Mouse (Mus musculus): ENCODE results near the gene Itgb6. TPM values are rescaled to one million over a fixed set of nuclear protein-coding genes. Genes with fewer than 3 reads are reported as not detected.

Itgb6 gene
- polyA plus RNA-seq, 1 experiment = not detected

DNA sequence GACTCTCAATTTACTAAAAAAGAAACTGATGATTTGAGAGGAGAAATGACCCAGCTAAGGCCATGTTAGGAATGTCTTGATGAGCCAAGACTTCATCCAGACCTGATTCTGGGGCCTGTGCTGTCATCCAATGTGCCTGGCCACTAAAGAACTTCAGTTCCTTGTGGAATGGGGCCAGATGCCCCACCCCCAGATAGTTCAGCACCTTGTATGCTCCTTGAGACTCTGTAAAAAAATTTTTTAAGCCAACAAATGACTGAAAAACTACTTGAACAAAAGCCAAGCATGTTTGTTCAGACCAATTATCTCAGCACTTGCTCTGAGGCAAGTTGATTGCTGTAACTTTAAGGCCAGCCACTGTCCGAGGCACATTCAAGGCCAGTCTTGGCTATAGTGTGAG, 59.4 kb downstream of the Itgb6 start:
- no peak overlapping the region for H3K27ac ChIP-seq (ENCODE audit: insufficient read depth, low read length)
- H3K4me1 ChIP-seq (ENCODE audit: control insufficient read depth, insufficient read depth, insufficient read length) = no peaks in the 10 kb centered on the region
- no peaks in the 10 kb centered on the region for H3K27me3 ChIP-seq (ENCODE audit: control insufficient read depth, insufficient read depth, low read length)
- no peak overlapping the region for H3K4me3 ChIP-seq (ENCODE audit: extremely low read depth, insufficient read depth, insufficient read length)
- whole genome bisulfite sequencing = 85% methylated on average over 1 of the region's 1 CpGs
- TF ChIP-seq CTCF (IDR thresholded peaks at IDR 0.05; ENCODE audit: extremely low read depth, insufficient read depth, insufficient read length, insufficient replicate concordance) (no peak), POLR2A (IDR thresholded peaks at IDR 0.05; ENCODE audit: low read depth, low read length) (no peak)
- no peaks in the 10 kb centered on the region for H3K36me3 ChIP-seq (ENCODE audit: control insufficient read depth, insufficient read depth, low read length)
- no peak for DNase-seq (ENCODE audit: low read depth in 1 of 2, low spot score in 2 of 2)

DNA sequence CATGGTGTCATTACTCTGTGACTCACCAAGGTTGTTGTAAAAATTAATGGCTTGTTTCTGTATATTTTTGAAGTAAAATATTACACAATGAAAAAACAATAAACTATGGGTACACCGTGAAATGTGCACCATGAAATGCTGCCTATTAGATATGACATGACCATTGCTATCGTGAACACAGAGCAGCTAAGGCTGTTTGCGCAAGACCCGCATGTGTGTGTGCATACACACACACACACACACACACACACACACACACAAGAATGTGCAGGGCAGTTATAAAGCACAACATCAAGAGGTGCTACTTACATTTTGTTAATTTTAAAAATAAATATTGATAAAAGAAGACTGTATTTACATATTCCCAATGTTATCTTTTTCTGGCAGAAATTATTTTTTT, 62.5 kb downstream of the Itgb6 start:
- H3K36me3 ChIP-seq (ENCODE audit: control insufficient read depth, insufficient read depth, low read length) = no peaks in the 10 kb centered on the region
- no peaks in the 10 kb centered on the region for H3K27me3 ChIP-seq (ENCODE audit: control insufficient read depth, insufficient read depth, low read length)
- H3K4me3 ChIP-seq (ENCODE audit: extremely low read depth, insufficient read depth, insufficient read length) = no peak overlapping the region
- TF ChIP-seq POLR2A (IDR thresholded peaks at IDR 0.05; ENCODE audit: low read depth, low read length) (no peak), CTCF (IDR thresholded peaks at IDR 0.05; ENCODE audit: extremely low read depth, insufficient read depth, insufficient read length, insufficient replicate concordance) (no peak)
- 92% methylated on average over 4 of the region's 4 CpGs for WGBS
- H3K4me1 ChIP-seq (ENCODE audit: control insufficient read depth, insufficient read depth, insufficient read length) = no peaks in the 10 kb centered on the region
- no peak overlapping the region for H3K27ac ChIP-seq (ENCODE audit: insufficient read depth, low read length)
- no peak for DNase-seq (ENCODE audit: low read depth in 1 of 2, low spot score in 2 of 2)

DNA sequence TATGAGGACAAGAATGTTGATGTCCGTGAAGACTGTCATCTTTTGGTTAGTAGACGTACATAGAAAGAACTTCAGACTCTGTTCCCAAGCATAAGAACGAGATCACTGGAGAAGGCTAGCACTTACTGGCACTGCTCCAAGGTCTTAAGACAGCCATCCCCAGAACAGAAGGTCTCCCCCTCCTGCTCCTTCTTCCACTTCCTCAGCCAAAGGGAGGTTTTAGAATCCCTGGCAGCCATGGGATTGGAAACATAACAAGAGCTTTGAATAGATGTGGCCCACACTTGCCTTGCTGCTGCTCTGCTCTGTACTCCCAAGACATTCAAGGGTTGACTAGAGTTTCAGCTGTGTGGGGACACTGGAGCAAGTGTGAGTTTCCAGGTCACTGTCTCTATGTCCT, 63.5 kb downstream of the Itgb6 start:
- 87% methylated on average over 3 of the region's 3 CpGs for WGBS
- no peak for DNase-seq (ENCODE audit: low read depth in 1 of 2, low spot score in 2 of 2)
- no peak overlapping the region for H3K4me3 ChIP-seq (ENCODE audit: extremely low read depth, insufficient read depth, insufficient read length)
- TF ChIP-seq CTCF (IDR thresholded peaks at IDR 0.05; ENCODE audit: extremely low read depth, insufficient read depth, insufficient read length, insufficient replicate concordance) (no peak), POLR2A (IDR thresholded peaks at IDR 0.05; ENCODE audit: low read depth, low read length) (no peak)
- H3K27ac ChIP-seq (ENCODE audit: insufficient read depth, low read length) = no peak overlapping the region
- H3K4me1 ChIP-seq (ENCODE audit: control insufficient read depth, insufficient read depth, insufficient read length) = no peaks in the 10 kb centered on the region
- no peaks in the 10 kb centered on the region for H3K27me3 ChIP-seq (ENCODE audit: control insufficient read depth, insufficient read depth, low read length)
- no peaks in the 10 kb centered on the region for H3K36me3 ChIP-seq (ENCODE audit: control insufficient read depth, insufficient read depth, low read length)

DNA sequence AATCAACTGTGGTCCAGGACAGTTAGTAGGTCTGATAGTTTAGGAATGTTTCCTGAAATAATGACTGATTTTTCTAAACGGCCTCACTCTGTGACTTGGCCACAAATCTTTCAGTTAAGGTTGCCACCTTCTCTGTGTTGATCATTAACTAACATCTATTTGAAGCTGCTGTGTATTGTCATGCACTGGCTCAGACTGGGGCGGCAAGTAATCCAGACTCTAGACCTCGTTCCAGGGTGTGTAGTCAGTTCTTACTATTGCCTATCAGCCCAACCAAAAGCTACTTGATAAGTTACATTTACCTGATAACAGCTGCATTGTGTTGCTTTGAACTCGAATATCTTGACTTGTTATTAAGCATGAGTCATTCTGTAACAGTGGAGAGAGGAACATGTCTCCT, 67.6 kb downstream of the Itgb6 start:
- no peaks in the 10 kb centered on the region for H3K36me3 ChIP-seq (ENCODE audit: control insufficient read depth, insufficient read depth, low read length)
- no peak overlapping the region for H3K27ac ChIP-seq (ENCODE audit: insufficient read depth, low read length)
- no peaks in the 10 kb centered on the region for H3K27me3 ChIP-seq (ENCODE audit: control insufficient read depth, insufficient read depth, low read length)
- WGBS = 80% methylated on average over 4 of the region's 4 CpGs
- no peak for DNase-seq (ENCODE audit: low read depth in 1 of 2, low spot score in 2 of 2)
- TF ChIP-seq CTCF (IDR thresholded peaks at IDR 0.05; ENCODE audit: extremely low read depth, insufficient read depth, insufficient read length, insufficient replicate concordance) (no peak), POLR2A (IDR thresholded peaks at IDR 0.05; ENCODE audit: low read depth, low read length) (no peak)
- no peak overlapping the region for H3K4me3 ChIP-seq (ENCODE audit: extremely low read depth, insufficient read depth, insufficient read length)
- no peaks in the 10 kb centered on the region for H3K4me1 ChIP-seq (ENCODE audit: control insufficient read depth, insufficient read depth, insufficient read length)

DNA sequence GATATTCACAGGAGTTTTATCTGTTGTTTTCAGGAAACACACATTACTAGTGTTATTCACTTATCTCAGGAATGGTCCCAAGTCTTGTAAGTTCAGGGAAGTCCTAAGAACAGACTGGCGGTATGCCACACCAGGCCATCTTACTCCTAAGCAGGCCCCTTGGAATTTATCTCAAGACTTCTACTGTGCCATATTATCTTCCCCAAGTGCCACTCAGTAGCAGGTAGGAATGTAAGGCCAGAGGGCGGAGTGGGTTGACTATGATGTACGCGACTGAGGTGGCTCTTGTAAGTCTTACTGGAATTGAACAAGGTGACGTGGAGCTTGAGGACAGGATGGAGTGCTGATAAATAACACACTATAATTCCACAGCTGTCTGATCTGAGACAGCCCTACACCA, 72.3 kb downstream of the Itgb6 start:
- 93% methylated on average over 5 of the region's 5 CpGs for WGBS
- DNase-seq (ENCODE audit: low read depth in 1 of 2, low spot score in 2 of 2) = no peak
- TF ChIP-seq CTCF (IDR thresholded peaks at IDR 0.05; ENCODE audit: extremely low read depth, insufficient read depth, insufficient read length, insufficient replicate concordance) = no peak
- no peak for TF ChIP-seq POLR2A (IDR thresholded peaks at IDR 0.05; ENCODE audit: low read depth, low read length)
- no peaks in the 10 kb centered on the region for H3K36me3 ChIP-seq (ENCODE audit: control insufficient read depth, insufficient read depth, low read length)
- H3K4me3 ChIP-seq (ENCODE audit: extremely low read depth, insufficient read depth, insufficient read length) = no peak overlapping the region
- no peak overlapping the region for H3K27ac ChIP-seq (ENCODE audit: insufficient read depth, low read length)
- no peaks in the 10 kb centered on the region for H3K27me3 ChIP-seq (ENCODE audit: control insufficient read depth, insufficient read depth, low read length)
- H3K4me1 ChIP-seq (ENCODE audit: control insufficient read depth, insufficient read depth, insufficient read length) = no peaks in the 10 kb centered on the region

DNA sequence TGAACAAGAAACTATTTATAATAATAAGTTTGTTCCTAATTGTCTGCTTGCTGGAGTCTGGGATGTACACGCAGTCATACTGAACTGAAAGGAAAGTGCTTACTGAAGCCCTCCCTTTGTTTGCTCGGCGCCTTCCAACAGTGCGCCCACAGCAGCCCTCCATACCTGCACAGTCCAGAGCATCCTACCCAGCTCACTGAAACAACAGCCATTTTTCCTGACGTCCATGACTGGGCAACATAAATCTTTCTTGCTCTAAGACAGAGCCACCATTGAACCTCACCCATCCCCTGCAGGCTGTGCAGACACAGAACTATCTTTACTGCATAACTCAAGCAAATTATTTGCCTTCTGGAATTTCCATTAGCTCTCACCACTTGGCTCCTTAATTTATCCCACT, 74.8 kb downstream of the Itgb6 start:
- DNase-seq (ENCODE audit: low read depth in 1 of 2, low spot score in 2 of 2) = no peak
- no peaks in the 10 kb centered on the region for H3K4me1 ChIP-seq (ENCODE audit: control insufficient read depth, insufficient read depth, insufficient read length)
- TF ChIP-seq CTCF (IDR thresholded peaks at IDR 0.05; ENCODE audit: extremely low read depth, insufficient read depth, insufficient read length, insufficient replicate concordance) = no peak
- no peak for TF ChIP-seq POLR2A (IDR thresholded peaks at IDR 0.05; ENCODE audit: low read depth, low read length)
- 86% methylated on average over 5 of the region's 5 CpGs for WGBS
- no peak overlapping the region for H3K4me3 ChIP-seq (ENCODE audit: extremely low read depth, insufficient read depth, insufficient read length)
- H3K27ac ChIP-seq (ENCODE audit: insufficient read depth, low read length) = no peak overlapping the region
- H3K36me3 ChIP-seq (ENCODE audit: control insufficient read depth, insufficient read depth, low read length) = no peaks in the 10 kb centered on the region
- no peaks in the 10 kb centered on the region for H3K27me3 ChIP-seq (ENCODE audit: control insufficient read depth, insufficient read depth, low read length)

DNA sequence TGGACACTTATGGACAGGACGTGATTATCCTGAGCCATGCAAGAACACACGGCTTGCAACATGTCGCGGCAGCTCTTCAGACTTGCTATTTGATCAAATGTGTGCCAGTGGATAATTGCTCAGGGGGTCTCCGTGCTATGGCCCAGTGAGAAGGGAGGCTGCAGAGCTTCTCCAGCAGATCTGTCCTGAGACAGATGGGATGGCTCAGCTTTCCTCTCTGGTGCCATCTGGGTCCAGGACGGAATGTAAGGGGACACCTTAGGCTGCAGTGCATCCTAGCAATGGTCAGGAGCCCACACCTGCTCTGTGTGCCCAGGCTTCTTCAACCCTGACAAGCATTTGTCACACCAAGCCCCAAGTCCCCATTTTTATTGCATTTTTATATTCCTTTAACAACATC, 75.9 kb downstream of the Itgb6 start:
- TF ChIP-seq POLR2A (IDR thresholded peaks at IDR 0.05; ENCODE audit: low read depth, low read length) = no peak
- WGBS = 94% methylated on average over 6 of the region's 6 CpGs
- H3K27me3 ChIP-seq (ENCODE audit: control insufficient read depth, insufficient read depth, low read length) = no peaks in the 10 kb centered on the region

More for the DNA sequence above, 75.9 kb downstream of the Itgb6 start:
- Histone ChIP-seq H3K4me1 (ENCODE audit: control insufficient read depth, insufficient read depth, insufficient read length) (no peaks in the 10 kb centered on the region), H3K27ac (ENCODE audit: insufficient read depth, low read length) (no peak overlapping the region), H3K4me3 (ENCODE audit: extremely low read depth, insufficient read depth, insufficient read length) (no peak overlapping the region), H3K36me3 (ENCODE audit: control insufficient read depth, insufficient read depth, low read length) (no peaks in the 10 kb centered on the region)
- no peak for DNase-seq (ENCODE audit: low read depth in 1 of 2, low spot score in 2 of 2)

Measured in spleen, adult 2 months (tissue).